Mouse (Mus musculus) E14TG2a.4 (cell line): Measurements from ENCODE around the gene Phactr1.
A peak's percentile ranks its signal among the peaks of the same experiment; 100 is the strongest.

Experiments
- H3K27me3 ChIP-seq: 2 replicates; pipeline ENCODE4 v1.6.1; 2014; ENCODE audit warnings: low read length, control low read depth; ENCODE audit not compliant: insufficient read depth
- H3K36me3 ChIP-seq: 2 replicates; pipeline ENCODE4 v1.6.1; 2014; ENCODE audit warnings: low read length, control low read depth; ENCODE audit not compliant: insufficient read depth
- H3K4me1 ChIP-seq: replicated peaks from 2 replicates; pipeline ENCODE4 v1.6.1; 2014; ENCODE audit warnings: low read depth, low read length, control low read depth
- H3K4me3 ChIP-seq: replicated peaks from 2 replicates; pipeline ENCODE4 v1.5.1; 2014; ENCODE audit warnings: mild to moderate bottlenecking, low read length
- H3K9me3 ChIP-seq: 2 replicates; pipeline ENCODE4 v1.6.1; 2014; ENCODE audit warnings: low read length, control low read depth
- CTCF ChIP-seq: conservative IDR thresholded peaks from 2 replicates; pipeline ENCODE4 v1.5.1; 2014; ENCODE audit warnings: low read length
- NANOG ChIP-seq: IDR thresholded peaks from 2 replicates; pipeline ENCODE4 v1.6.1; 2014; ENCODE audit warnings: borderline replicate concordance, low read length, mixed read lengths
- POU5F1 ChIP-seq: IDR thresholded peaks from 2 replicates; pipeline ENCODE4 v1.6.1; 2014; ENCODE audit warnings: low read length, borderline replicate concordance

Gene Phactr1

DNA sequence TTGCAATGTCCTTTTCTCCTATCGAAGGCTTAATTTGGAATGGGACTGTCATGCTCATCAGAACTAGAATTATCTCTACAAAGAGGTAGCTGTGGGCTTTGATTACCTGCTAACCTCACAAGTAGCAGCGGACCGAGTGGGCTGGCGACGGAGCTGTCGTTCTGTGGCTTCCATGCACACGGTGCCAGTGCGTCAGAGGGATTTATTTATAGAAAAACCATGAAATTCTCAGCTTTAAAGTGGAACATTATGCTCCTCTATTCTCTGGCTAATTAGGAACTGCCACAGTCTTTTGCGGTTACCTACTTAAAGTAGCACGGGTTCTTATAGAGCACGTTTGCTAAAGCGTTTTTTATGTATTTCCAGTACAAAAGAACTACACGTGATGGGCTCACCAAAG, 101.7 kb downstream of the Phactr1 start:
- no peak overlapping the region for H3K4me3 ChIP-seq
- no peak for TF ChIP-seq CTCF
- TF ChIP-seq NANOG: no peak
- no peak for TF ChIP-seq POU5F1
- no peaks in the 10 kb centered on the region for H3K9me3 ChIP-seq
- H3K36me3 ChIP-seq: no peaks in the 10 kb centered on the region
- H3K4me1 ChIP-seq: no peaks in the 10 kb centered on the region
- no peaks in the 10 kb centered on the region for H3K27me3 ChIP-seq

DNA sequence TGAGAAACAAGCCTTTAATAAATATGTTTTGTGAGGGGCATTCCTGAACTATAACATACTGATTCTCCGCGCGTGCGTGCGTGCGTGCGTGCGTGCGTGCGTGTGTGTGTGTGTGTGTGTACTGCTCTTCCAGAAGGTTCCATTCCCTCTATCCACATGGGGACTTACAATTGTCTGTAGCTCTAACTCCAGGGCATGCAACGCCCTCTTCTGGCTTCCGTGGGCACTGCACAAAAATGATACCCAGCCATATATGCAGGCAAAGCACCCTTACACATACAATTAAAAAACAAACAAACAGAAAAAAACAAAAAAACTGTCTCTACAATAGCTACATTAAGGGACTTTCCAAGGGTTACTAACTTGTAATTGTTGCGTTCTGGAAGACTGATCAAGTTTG, 108.8 kb downstream of the Phactr1 start:
- Histone ChIP-seq H3K4me1 (no peaks in the 10 kb centered on the region), H3K9me3 (no peaks in the 10 kb centered on the region), H3K27me3 (no peaks in the 10 kb centered on the region), H3K36me3 (no peaks in the 10 kb centered on the region), H3K4me3 (no peak overlapping the region)
- no peak for TF ChIP-seq POU5F1
- TF ChIP-seq CTCF: peak; percentile 35

DNA sequence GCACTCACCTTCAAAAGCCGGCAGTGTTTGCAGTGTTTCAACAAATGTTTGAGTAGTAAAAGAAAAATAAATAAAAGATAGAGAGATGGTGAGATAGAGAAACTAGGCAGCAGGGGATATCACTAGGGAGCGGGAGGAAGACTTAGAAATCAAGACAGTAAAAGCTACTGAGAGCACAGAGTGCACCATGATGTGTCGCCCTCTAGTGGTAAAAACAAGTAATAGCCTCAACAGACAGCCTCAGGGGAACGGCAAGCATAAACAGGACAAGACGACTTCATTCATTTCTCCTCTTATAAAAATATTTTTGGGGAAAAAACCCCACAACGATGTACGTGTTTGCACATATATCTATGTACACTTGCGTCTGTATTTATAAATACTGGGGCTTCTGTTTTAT, 111.9 kb downstream of the Phactr1 start:
- TF ChIP-seq POU5F1 (no peak), CTCF (peak; percentile 87), NANOG (no peak)
- Histone ChIP-seq H3K9me3 (no peaks in the 10 kb centered on the region), H3K27me3 (no peaks in the 10 kb centered on the region), H3K4me1 (no peaks in the 10 kb centered on the region), H3K36me3 (no peaks in the 10 kb centered on the region), H3K4me3 (no peak overlapping the region)

DNA sequence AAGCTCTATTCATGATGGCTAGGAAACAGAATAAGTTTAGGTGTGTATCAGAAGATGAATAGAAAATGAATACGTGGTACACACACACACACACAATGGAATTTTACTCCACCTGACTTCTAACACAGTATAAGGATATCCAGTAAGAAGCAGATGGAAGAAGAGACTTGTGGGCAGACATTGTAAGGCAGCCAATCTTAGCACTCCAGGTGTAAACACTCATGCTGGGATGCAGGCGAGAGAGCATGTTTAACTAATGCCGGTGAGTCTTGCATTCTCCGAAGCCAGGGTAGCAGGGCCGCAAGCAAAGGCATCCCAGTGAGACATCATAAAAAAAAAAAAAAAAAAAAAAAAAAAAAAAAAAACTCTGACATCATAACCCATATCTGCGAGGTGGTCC, 120.1 kb downstream of the Phactr1 start:
- H3K4me1 ChIP-seq: peaks cover 4% of the 10 kb centered on the region
- no peaks in the 10 kb centered on the region for H3K36me3 ChIP-seq
- peaks cover 8% of the 10 kb centered on the region; the same call in 1 of the 2 replicates for H3K9me3 ChIP-seq
- TF ChIP-seq POU5F1 (no peak), CTCF (no peak), NANOG (no peak)
- H3K27me3 ChIP-seq: no peaks in the 10 kb centered on the region
- no peak overlapping the region for H3K4me3 ChIP-seq

DNA sequence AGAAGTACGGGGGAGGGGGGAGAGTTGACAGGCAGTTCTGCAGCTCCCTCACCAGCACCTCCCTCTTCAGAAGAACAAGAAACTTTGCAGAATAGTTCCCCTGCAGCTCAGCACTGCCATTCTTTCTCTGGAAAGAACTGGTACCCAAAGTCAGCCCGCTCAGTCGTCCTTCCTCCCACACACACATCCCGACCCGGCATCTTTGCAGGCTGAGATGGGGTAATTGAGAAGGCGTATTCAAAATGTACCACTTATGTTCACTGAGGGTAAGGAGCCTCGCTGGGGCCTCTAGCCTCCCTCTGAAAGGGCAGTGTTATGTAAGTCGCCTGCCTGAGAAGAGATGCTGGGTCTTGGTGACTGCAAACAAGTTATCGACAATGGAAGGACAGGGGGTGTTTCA, 123.9 kb downstream of the Phactr1 start:
- no peaks in the 10 kb centered on the region for H3K27me3 ChIP-seq
- peaks cover 8% of the 10 kb centered on the region; the same call in 1 of the 2 replicates for H3K9me3 ChIP-seq
- no peak overlapping the region for H3K4me3 ChIP-seq
- H3K36me3 ChIP-seq: no peaks in the 10 kb centered on the region
- no peak for TF ChIP-seq POU5F1
- TF ChIP-seq CTCF: no peak
- no peak for TF ChIP-seq NANOG
- H3K4me1 ChIP-seq: no peaks in the 10 kb centered on the region

DNA sequence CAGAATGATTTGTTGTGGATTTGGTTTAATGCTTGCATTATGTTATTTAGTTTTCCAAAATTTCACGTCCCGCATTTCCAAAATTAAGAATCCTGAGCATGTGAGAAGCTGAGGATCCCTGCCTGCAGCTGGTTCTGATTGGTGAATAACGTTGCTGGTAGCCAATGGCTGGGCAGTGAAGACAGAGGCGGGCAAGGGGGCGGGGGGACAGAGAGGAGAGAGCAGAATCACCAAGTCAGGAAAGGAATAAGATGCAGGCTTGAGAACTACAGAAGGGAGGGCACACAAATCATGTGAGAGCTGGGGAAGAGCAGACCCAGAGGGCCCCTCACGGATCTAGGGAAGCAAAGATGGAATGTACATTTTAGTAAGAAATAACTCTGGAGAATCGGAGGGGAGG, 132.3 kb downstream of the Phactr1 start:
- Histone ChIP-seq H3K36me3 (no peaks in the 10 kb centered on the region), H3K4me3 (no peak overlapping the region), H3K9me3 (peaks cover 11% of the 10 kb centered on the region), H3K4me1 (no peaks in the 10 kb centered on the region), H3K27me3 (peaks cover 16% of the 10 kb centered on the region; the same call in 1 of the 2 replicates)
- no peak for TF ChIP-seq CTCF
- TF ChIP-seq POU5F1: no peak
- no peak for TF ChIP-seq NANOG

DNA sequence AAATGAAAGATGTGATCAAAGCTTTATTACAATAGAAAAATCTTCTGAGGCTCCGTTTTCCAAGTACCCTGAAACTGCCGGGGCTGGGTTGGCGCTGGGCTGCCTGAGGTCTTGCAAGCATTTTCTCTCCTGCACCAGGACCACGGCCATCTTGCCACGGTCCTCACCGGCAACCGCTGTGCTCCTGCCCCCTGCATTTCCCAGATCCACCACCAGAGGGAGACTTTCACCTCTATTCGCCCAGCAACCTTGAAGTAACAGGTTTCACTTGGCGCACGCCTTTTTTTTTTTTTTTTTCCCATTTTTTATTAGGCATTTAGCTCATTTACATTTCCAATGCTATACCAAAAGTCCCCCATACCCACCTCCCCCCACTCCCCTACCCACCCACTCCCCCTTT, 138.0 kb downstream of the Phactr1 start:
- Histone ChIP-seq H3K36me3 (no peaks in the 10 kb centered on the region), H3K27me3 (peaks cover 27% of the 10 kb centered on the region; the same call in 1 of the 2 replicates), H3K9me3 (peaks cover 11% of the 10 kb centered on the region), H3K4me3 (no peak overlapping the region), H3K4me1 (peaks cover 9% of the 10 kb centered on the region; the same call in 1 of the 2 replicates)
- TF ChIP-seq POU5F1 (no peak), CTCF (peak; percentile 94)

DNA sequence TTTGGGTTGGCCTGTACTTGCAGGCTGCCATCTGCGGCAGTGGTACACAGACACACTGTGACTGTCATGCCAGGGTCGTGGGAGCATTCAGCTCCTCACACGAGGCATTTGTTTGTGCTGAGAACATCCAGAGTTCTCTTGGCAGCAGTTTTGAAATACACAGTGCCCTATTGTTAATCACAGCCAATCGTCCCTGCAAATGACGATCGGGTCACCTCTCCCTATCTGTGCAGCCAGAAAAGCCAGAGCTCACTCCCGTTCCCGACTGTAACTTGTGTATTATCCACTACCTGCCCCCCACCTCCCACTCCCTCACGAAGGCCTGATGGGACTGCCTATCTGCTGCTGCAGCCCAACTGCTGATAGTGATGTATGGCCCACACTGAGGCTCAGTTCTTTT, 140.1 kb downstream of the Phactr1 start:
- no peak overlapping the region for H3K4me3 ChIP-seq
- peaks cover 23% of the 10 kb centered on the region; the same call in 1 of the 2 replicates for H3K27me3 ChIP-seq
- H3K36me3 ChIP-seq: no peaks in the 10 kb centered on the region
- H3K9me3 ChIP-seq: peaks cover 22% of the 10 kb centered on the region
- H3K4me1 ChIP-seq: peaks cover 9% of the 10 kb centered on the region; the same call in 1 of the 2 replicates
- no peak for TF ChIP-seq POU5F1
- no peak for TF ChIP-seq NANOG
- TF ChIP-seq CTCF: no peak

DNA sequence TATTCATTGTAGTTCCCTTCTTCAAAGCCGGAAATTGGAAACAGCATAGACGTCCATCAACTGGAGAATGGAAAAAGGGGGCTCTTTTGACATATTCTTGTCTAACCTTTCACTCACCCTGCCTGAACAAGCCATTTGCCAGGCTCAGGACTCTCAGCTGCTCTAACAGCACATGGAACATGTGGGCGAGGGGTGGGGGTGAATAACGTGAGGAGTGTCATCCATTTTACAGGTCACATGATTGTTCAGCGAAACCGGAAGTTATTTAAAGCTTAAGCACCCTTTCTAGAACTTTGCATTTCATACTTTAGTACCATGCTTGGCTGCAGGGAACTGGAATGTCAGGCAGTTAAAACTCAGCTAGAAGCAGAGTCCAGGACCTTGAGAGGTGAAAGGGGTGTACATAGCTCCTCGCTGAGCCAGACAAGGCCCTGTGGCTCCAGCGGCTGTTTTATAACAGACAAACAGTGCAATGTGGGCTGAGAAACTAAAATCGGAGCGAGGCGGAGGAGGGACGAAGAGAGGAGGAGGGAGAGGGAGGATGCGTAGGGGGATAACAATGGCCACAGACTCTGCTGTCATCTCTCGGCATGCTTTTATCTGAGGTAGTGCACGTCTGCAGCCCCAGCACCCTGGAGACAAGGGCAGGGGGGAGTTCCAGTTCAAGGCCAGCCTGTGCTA, 141.1 kb downstream of the Phactr1 start:
- H3K27me3 ChIP-seq: peaks cover 16% of the 10 kb centered on the region; the same call in 1 of the 2 replicates
- H3K36me3 ChIP-seq: no peaks in the 10 kb centered on the region
- TF ChIP-seq POU5F1 (no peak), NANOG (no peak), CTCF (no peak)
- peaks cover 9% of the 10 kb centered on the region; the same call in 1 of the 2 replicates for H3K4me1 ChIP-seq
- no peak overlapping the region for H3K4me3 ChIP-seq
- H3K9me3 ChIP-seq: peaks cover 17% of the 10 kb centered on the region
